Mouse (Mus musculus) myocyte (in vitro differentiated cells): ENCODE measurements around the gene Chst15.

Experiments
- CEBPB ChIP-seq: IDR thresholded peaks from 2 replicates; pipeline ENCODE4 v1.6.1; 2011; ENCODE audit warnings: mild to moderate bottlenecking, moderate library complexity; ENCODE audit not compliant: poor library complexity, insufficient read depth, severe bottlenecking
- E2F4 ChIP-seq: IDR thresholded peaks from one replicate; pipeline ENCODE4 v1.6.1; 2011; ENCODE audit warnings: mild to moderate bottlenecking, control low read depth, moderate library complexity; ENCODE audit not compliant: insufficient read depth
- MAX ChIP-seq: IDR thresholded peaks from one replicate; pipeline ENCODE4 v1.6.1; 2011; ENCODE audit warnings: low read depth, mild to moderate bottlenecking, control low read depth
- POLR2A ChIP-seq: IDR thresholded peaks from one replicate; pipeline ENCODE4 v1.6.1; 2011; ENCODE audit warnings: low read depth, mild to moderate bottlenecking, control low read depth, moderate library complexity; ENCODE audit not compliant: insufficient read length
- USF1 ChIP-seq: IDR thresholded peaks from one replicate; pipeline ENCODE4 v1.6.1; 2011; ENCODE audit warnings: low read depth, mild to moderate bottlenecking, control low read depth, moderate library complexity

DNA sequence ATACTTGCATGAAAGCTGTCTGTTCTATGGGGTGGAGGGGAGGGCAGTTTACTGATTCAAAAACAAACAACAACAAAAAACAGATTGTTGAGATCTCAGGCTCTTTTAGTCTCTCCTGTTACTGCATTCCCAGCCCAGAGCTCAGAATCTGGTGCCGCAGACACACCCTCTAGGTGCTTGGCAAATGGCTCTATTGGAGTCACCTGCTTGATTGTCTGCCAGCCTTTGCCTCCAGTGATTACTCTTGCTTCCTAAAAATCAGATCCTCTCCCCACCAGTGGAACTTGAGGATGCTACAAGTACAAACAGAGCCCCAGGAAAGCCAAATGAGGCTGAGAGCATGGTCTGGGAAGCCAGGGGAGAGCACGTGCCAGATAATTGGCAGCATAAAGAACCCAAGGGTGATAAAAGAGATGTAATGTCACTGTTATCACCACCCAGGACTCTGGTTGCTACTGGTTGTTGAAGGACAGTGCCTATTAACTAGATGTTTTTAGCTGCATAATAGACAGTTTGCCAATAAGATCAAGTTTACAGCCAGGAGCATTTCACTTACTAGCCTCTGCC lies 4.4 kb upstream of the Chst15 start:
- TF ChIP-seq POLR2A (no peak), MAX (no peak), USF1 (no peak), CEBPB (no peak), E2F4 (no peak)
